Mouse (Mus musculus): ENCODE data around the gene Trpv2.

GRCm38 (mm10) chr11:62640378-62640777, 66.1 kb downstream of the Trpv2 start:
- TF ChIP-seq CTCF (IDR thresholded peaks at IDR 0.05; ENCODE audit: low read depth, low read length) (no peak), POLR2A (IDR thresholded peaks at IDR 0.05; ENCODE audit: insufficient read depth, low read length) (no peak)
